Mouse (Mus musculus) left cerebral cortex, adult 11 months (tissue): ENCODE measurements at regions not wholly inside any gene's neighbourhood (a gene's known extent, or its start where the extent isn't known, plus 50 kb on each side); places are given as distances from the start of the nearest gene placed in this dataset.

Source experiments
- DNase-seq: peaks from one replicate; pipeline ENCODE4 v3.0.0; 2022; ENCODE audit warnings: low spot score

DNA sequence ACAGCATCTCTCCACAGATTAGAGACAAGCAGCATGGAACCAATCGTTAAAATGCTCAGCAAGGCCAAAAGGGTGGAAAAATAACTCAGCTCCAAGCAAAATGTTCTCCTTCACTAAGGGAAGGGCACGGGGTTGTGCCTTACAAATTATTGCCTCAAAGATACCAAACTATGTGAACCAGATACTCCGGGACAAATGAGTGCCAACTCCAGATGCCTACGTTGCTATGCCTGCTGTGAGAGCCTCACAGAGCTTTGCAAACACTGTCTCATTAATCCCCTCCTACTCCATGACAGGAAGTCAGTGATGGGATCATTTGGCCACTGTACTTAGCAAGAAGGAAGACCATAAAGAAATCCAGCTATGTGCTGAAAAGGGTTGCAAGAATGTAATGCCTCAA, 345.9 kb upstream of the Map3k7 start:
- DNase-seq: no peak

DNA sequence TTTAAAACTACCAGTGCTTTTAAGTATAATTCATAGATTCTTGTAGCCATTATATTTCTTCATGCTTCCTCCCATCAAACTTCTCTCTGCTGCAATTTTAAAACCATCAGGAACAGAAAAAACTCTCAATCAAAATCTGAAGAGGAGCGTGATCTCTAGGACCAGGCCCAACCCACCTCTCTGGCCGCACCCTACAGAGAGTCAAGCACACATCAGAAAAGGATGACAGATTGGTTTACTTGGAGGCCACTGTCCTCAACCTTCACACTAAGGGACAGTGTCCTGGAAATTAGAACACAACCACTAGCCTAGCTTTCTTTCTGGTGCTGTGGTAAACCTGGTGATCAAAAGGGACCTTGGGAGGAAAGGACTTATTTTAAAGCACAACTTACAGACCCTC, 342.7 kb upstream of the Map3k7 start:
- DNase-seq: no peak

DNA sequence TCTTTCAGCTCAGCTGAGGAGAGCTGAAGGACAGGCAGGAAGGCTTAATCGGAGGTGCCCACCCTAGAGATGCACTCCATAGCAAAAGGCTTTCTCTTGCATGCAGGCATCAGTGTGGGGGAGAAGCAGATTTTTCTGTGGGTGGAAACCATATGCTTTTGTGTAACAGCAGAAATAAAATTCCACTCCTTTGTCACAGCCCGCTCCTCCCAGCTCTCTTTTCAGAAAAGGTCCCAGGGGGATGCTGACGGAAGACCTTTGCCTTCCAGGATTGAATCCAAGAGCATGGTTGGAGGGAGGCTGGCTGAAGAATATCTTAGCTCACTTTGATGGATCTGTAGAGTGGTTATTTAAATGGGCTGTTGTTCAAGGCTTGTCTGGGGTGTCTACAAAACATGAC, 336.8 kb upstream of the Map3k7 start:
- DNase-seq: no peak

DNA sequence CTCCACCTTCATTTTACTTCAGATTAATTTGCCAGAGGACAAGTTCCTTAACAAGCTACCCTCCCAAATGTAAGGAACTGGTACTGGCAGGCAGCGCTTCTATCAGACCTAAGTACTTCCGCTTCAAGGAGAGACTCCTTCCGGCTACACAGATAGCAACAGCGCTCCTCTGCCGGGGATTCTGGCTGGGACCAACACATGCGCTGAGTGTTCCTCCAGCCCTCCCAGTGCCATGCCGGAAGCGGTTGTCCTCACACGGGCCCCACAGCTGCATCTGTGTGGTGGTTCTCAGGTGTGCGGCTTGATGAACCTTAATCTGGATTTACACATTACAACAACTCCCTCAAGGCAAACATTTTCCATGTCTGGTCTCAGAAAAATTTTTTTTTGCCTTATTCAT, 336.1 kb upstream of the Map3k7 start:
- DNase-seq: no peak

DNA sequence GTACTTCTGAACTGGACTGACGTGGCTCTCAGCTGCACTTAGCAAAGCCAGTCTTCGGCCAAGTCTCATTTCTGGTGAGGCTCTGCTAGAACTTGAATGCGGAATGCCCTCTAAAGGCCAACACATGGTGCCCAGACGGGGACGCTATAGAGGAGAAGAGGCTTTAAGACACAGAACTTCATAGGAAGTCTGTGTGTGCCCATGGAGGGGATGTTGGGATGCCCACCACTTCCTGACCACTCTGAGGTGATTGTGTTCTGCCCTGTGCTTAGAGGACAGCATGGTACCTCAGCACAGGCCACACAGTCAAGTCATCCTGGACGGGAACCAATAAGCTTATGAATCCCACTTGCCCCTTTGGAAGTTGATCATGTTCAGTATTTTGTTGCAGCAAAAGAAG, 325.3 kb upstream of the Map3k7 start:
- DNase-seq: no peak

DNA sequence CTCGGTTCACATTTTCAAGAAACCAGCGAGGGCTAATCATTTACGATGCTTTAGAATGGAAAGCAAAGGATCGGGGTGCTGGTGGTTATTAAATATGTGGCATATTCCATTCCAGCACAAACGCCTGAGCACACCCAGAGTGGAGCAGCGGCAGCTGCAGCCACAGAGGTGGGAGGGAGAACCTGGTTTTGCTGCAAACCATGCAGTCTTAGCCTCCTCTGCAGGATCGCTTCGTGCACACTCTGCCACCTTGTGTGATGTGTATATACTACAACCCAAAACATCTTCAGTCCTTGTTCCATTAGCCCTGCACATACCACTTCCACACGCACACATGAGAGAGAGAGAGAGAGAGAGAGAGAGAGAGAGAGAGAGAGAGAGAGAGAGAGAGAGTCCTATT, 321.7 kb upstream of the Map3k7 start:
- DNase-seq: peak; percentile 29

DNA sequence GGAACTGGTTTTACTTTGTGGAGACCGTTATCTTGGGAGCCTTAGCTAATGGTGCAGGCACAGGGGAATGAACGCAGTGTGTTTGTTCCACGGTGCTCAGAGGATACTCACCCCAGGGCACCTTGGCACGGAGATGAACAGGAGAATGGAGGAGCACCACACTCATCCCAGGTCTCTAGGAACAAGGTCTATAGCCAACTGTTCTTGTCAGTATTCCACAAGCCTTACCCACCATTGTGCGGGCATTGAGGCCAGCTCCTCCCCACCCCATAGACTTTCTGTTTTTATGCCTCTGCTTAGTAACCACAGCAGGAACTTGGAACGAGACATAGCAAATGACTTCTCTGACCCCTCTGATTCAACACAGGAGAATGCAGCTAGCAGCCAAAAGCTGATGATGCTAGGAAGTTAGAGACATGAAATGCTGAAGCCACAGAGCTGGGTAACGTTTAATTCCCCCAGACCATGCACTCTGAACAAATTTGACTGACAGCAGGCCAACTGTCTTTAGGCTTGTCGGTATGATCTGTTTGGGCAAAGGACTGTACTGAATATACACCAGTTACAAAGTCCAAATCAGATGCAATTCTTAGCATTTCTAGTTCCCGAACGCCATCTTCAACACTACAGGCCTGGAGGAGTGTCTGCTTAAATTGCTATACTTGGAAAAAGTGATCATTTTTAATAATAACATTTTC, 321.2 kb upstream of the Map3k7 start:
- no peak for DNase-seq

DNA sequence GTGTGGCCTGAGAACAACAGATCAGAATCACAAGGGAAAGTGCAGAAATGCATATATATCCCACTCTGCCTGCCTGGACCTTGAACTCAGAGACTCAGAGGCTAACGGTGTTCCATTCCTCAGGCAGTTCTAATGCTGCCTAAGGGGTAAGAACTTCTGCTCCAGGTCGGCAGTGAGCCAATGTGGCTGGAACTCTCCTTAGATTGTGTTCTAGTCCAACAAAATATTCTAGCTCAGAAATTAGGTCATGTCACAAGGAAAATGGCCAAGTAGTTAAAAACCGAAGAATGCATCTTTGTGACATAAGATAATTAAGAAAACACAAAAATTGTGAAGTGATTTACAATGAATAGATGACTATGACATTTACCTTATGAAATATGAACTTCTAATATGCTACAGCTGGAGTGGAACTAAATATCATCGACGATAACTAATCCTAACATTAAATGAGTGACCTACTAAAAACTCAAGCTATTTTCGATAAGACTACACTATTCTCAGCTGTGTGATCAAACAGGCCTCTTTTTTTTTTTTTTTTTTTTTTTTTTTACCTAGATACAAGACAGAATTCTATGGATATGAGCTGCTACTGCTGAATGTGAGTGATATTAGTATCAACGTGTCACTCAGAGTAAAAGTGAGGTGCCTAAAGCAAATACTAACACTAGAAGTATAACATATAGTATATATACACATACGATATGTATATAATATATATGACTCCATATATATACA, 315.1 kb upstream of the Map3k7 start:
- DNase-seq: no peak

DNA sequence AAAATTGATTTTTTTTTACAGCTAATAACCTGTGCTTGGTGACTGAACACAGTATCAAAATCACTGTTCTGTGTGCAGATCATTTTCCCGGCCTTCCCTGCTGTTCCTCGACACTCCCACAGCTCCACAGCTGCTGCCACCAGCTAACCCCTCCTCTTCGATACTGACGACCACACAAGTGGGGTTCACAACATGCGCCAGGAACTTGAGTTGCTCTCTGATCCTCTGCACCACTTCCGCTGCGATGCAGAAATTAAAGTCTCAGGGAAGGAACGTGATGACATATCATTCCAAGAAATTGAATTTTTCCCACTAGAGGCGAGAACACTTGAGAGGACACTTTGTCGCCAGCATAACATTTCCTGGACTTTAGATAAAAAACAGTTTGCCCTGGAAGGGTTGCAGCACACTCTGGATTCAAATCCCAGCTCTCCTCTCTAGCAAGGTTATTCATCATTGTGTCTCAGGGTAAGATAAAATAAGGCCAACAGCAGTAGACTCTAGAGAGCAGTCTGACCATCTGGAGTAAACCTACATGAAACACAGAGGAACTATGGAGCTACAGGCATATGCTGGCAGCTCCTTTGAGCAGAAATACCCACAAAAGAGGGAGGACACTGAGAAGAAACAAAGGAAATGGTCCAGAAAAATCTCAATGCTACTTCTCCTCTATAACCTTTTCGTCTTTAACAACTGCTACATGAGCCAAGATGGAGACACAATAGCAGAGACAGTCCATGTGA, 308.4 kb upstream of the Map3k7 start:
- DNase-seq: no peak

DNA sequence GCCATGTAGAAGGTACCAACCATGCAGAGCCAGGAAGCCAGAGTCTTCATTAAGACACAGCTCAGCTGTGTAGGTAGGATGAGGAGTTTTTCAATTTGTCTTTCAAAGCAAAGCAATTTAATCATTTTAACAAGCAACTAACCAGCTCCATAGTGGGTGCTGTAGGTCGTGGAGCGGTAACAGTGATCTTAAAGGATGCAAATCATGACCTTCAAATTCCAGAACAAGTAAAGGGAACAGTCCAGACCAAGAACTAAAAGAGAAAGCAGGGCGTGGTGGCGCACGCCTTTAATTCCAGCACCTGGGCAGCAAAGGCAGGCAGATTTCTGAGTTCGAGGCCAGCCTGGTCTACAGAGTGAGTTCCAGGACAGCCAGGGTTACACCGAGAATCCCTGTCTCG, 307.8 kb upstream of the Map3k7 start:
- no peak for DNase-seq

DNA sequence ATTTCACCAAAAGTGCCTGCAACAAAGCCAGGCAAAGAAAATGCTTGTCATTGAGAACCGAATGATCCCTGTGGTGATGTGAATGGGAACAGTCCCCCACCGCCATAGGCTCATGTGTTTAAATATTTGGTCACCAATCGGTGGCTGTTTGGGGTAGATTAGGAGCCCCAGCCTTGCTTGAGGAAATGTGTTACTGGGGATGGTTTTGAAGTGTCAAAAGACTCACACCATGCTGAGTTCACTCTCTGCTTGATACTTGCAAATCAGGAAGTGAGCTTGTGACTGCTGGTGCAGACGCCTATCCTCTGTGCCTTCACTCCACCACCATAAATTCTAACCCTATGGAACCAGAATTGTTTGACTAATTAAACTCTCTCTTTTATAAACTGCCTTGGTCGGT, 305.1 kb upstream of the Map3k7 start:
- DNase-seq: no peak

DNA sequence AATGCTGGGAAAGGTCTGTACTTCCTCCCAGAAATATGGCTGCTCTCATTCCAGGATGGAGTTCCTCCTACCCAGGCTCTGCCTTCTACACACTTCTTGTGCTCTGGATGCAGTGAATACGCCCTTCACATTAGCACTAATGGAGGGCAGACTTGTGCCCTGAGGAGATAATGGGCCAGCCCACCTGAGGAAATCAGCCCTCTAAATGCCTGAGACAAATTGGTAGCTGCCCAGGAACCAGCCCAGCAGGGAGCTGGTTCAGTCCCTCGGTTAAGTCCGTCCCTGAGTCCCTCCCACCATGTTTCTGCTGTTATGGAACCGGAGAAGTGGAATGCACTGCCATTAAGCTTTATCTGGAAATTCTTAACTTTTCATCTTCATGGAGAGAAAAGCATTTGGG, 303.0 kb upstream of the Map3k7 start:
- no peak for DNase-seq

DNA sequence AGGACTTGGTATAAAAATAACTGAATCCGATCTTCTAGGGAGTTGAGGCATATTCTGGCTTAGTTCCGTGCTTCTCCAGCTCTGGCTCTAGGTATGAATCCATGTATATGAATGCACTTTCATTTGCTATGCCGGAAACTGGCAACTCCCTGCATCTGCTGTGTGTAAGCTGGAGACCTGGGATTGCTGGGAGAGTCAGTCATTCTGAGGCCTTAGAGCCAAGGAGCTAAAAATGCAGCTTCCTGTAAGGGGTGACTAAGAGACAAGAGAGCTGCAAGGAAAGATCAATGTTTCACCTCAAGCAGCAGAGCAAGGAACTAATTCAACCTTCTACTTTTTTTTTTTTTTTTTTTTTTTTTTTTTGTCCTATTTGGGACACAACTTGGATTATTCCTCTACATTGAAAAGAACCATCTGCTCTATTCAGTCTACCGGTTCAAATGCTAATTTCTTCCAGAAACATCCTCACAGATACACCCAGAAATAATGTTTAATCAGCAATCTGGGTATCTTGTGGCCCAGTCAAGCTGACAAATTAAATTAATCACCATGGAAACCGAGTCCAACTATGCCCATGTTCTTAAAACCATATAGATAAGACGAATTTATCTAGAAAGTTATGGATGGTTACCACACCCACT, 292.2 kb upstream of the Map3k7 start:
- DNase-seq: no peak

DNA sequence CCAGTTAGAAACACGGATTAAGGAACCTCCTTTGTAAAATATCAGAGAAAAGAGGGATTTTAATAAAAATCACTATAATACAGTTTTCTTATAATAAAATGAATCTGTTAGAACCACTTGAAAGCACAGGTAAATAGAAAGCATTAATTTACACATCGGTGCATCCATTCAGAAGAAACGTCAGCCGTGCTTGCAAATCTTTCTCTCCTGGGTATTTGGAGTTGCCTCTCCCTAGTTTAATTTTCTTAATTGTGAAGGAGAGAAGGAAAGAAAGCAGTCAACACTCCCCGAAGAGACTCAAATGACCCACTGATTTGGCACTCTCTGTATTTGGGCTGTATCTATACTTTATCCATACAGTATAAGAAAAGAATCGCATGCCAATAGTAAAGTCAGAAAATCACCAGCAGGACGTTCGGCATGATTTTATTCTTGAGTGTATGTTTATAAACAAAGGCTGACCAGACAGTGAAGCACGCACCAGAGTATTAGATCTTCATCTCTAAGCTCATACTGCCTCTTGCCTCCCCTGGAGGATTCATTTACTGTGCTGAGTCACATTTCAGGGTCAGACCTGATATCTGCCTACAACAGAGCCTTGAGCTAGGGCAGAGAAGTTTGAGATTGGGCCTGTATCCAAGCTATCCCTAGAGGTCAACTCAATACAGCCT, 291.6 kb upstream of the Map3k7 start:
- no peak for DNase-seq

DNA sequence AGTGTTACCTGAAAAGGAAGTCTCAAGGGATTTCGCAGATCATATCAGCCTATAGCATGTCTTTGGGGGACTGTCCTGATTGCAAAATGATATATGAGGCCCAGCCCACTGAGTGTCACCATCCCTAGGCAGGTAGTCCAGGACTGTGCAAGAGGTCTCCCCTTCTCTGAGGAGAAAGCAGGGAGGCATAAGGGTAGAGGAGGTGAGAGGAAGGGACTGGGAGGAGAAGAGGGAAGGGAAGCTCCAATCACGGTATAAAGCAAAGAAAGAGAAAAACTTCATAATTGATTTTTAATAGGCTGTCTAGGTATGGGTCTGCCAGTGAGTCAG, 291.1 kb upstream of the Map3k7 start:
- DNase-seq: no peak

DNA sequence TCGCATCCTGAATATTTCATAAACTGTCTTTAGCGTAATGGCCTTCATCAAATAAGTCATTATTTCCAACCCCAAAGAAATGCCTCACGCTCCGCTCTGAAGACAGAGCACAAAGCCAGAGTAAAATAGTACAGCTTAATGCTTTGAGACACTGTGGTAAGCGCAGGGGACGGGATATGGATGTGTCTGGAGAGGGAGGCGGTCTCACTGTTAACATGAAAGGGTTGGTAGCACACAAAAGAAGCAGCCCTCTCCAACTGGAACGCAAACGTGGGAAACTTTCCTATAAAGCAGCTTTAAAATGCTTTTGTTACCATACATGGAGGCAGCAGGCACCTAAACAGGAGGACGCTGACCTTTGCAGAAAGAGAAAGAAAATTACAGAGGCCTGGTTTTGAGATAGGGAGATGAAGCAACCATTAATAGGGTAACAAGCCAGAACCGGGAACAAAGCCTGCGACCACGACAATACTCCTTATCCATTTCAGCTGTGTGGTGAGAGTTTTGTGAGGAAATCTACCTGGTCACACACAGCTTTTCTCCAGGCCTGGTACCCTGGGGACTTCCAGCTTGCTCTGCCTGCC, 284.8 kb upstream of the Map3k7 start:
- no peak for DNase-seq

DNA sequence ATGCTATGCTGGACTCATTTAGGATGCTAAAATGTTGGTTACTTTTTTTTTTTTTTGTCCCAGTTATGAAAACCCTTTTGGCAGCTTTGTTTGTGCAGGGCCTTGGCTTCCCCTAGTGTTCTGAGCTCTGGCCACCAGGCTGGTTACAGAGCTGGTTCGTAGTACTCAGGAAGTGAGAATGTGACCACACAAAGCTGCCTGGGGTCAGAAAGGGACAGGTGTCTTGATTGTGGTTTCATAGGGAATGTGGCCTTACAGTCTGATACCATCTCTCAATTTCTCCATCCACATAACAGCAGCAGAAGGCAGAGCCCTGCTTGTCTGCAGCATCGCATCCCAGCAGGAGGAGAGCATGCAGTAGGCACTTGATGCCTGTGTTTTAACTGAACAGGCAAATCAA, 282.9 kb upstream of the Map3k7 start:
- DNase-seq: no peak

DNA sequence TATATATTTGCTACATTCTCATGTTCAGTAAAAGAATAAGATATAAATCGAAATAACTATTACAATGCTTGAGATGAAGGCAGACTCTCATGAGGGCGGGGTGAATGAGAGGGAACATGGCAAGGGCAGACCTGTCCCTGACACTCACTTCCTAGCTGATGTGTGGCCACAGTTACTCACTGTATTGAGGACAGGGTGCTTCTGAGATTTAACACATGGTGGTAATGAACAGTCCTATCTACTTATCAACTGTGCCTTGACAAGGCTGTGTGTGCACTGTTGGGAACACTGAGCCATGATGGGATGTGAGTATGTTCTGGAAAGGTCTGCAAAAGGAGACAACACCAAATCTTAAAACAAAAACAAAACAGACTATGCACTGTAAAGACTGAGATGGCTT, 274.8 kb upstream of the Map3k7 start:
- DNase-seq: no peak

DNA sequence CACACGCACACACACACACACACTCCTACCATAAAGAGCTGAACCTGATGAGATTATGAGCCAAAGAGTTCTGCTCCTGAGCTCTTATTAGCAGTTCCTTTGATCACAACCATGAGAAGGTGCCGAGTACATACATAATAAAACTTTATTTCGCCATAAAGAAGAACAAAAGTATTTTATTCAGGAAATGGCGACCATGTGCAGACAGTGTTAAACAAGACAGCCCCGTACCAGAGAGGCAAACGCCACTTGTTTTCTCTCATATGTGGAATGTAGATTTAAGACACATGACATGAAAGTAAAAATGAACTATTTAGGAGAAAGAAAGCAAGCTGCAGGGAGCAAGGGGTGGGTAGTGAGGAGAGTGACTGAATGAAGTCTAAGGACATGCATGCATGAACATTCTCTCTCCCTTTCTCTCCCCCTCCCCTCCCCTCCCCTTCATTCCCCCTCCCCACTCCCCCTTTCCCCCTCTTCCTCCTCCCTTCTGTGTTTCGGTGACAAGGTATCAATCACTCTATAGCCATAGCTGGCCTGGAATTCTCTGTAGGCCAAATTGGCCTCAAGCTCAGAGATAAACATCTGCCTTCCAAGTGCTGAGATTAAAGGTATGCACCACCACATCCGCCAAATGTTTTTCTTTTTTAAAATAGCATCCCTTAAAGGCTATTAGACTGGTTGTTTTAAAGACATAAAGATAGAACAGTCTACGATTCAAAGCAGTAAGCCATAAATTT, 266.0 kb upstream of the Map3k7 start:
- DNase-seq: no peak

DNA sequence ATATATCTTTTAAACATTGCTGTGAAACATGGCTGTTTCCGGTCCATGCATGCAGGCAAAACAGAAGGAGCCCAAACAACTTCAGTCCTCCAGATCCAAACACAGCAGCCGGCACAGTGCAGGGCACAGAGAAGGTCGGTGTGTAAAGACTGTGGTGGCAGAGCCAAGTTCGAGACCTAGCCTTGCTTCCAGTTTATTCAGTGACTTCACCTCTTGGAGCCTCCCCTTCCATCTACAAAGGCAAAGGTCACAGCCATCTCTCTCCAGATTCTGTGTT, 265.5 kb upstream of the Map3k7 start:
- no peak for DNase-seq

DNA sequence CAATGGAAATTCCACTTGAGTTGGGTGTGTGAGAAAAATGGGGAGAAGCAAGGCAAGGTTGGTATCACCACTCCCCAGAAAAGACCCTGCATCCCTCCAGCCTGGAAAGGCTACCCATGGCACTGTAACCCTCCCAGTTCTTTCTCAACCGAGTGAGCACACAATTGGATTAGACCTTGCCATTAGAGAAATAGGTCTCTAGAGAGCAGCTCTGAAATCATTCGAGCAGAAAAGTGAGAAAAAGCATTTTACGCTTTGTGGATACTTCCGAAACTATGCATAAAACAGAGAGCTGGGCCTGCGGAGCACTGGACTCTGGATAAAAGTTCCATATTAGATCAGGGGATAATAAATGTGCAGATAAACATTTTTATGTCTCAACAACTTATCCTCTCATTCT, 264.6 kb upstream of the Map3k7 start:
- DNase-seq: no peak
